Mouse (Mus musculus): ENCODE data around the gene C9. TPM values are rescaled to one million over a fixed set of nuclear protein-coding genes. Genes with fewer than 3 reads are reported as not detected.

C9 gene
- polyA plus RNA-seq, 1 experiment from 2014 or later, result not detected

- Histone ChIP-seq H3K27ac (replicated peaks) (no peak overlapping the region), H3K4me3 (replicated peaks) (no peak overlapping the region), H3K9me3 (replicated peaks) (no peaks in the 10 kb centered on the region), H3K4me1 (peaks cover 6% of the 10 kb centered on the region), H3K36me3 (no peaks in the 10 kb centered on the region), H3K9ac (no peak overlapping the region), H3K4me2 (replicated peaks) (no peak overlapping the region), H3K27me3 (no peaks in the 10 kb centered on the region)
- WGBS, result 84% methylated on average over 3 of the region's 3 CpGs
- no peak for ATAC-seq (ENCODE audit: insufficient number of reproducible peaks, low FRiP score, low TSS enrichment, low read depth)
Observed at GRCm38 (mm10) chr15:6469384-6469783, 24.3 kb downstream of the C9 start.

- H3K36me3 ChIP-seq, result no peaks in the 10 kb centered on the region
- WGBS, result 72% methylated on average over 3 of the region's 3 CpGs
- no peak for ATAC-seq (ENCODE audit: insufficient number of reproducible peaks, low FRiP score, low TSS enrichment, low read depth)
- no peak overlapping the region for H3K4me3 ChIP-seq (replicated peaks)
- no peak overlapping the region for H3K27ac ChIP-seq (replicated peaks)
- no peaks in the 10 kb centered on the region for H3K27me3 ChIP-seq
- no peak overlapping the region for H3K9ac ChIP-seq
- no peaks in the 10 kb centered on the region for H3K4me1 ChIP-seq
- no peak overlapping the region for H3K4me2 ChIP-seq (replicated peaks)
- 0 out of 2 replicates have a peak, but pooled peaks cover 4% of the 10 kb centered on the region for H3K9me3 ChIP-seq (replicated peaks)
Observed at GRCm38 (mm10) chr15:6483561-6483960, 38.4 kb downstream of the C9 start.

GRCm38 (mm10) chr15:6492386-6492785 is 47.3 kb downstream of the C9 start:
- no peaks in the 10 kb centered on the region for H3K36me3 ChIP-seq
- no peak overlapping the region for H3K4me2 ChIP-seq (replicated peaks)
- no peak overlapping the region for H3K4me3 ChIP-seq (replicated peaks)
- 84% methylated on average over 2 of the region's 2 CpGs for WGBS
- H3K9me3 ChIP-seq (replicated peaks), result no peaks in the 10 kb centered on the region
- H3K4me1 ChIP-seq, result no peaks in the 10 kb centered on the region
- no peak overlapping the region for H3K27ac ChIP-seq (replicated peaks)
- no peak overlapping the region for H3K9ac ChIP-seq
- no peaks in the 10 kb centered on the region for H3K27me3 ChIP-seq
- ATAC-seq (ENCODE audit: insufficient number of reproducible peaks, low FRiP score, low TSS enrichment, low read depth), result no peak

- Histone ChIP-seq H3K27me3 (no peaks in the 10 kb centered on the region), H3K9me3 (replicated peaks) (no peaks in the 10 kb centered on the region), H3K27ac (replicated peaks) (no peak overlapping the region), H3K4me2 (replicated peaks) (no peak overlapping the region), H3K36me3 (no peaks in the 10 kb centered on the region), H3K9ac (no peak overlapping the region), H3K4me3 (replicated peaks) (no peak overlapping the region), H3K4me1 (0 out of 2 replicates have a peak, but pooled peaks cover 6% of the 10 kb centered on the region)
- no peak for ATAC-seq (ENCODE audit: insufficient number of reproducible peaks, low FRiP score, low TSS enrichment, low read depth)
- 38% methylated on average over 10 of the region's 10 CpGs for WGBS
Observed at GRCm38 (mm10) chr15:6498396-6499070, 53.4 kb downstream of the C9 start.

- no peaks in the 10 kb centered on the region for H3K36me3 ChIP-seq
- no peak overlapping the region for H3K4me3 ChIP-seq (replicated peaks)
- 35% methylated on average over 1 of the region's 1 CpGs for WGBS
- 0 out of 2 replicates have a peak, but pooled peaks cover 6% of the 10 kb centered on the region for H3K4me1 ChIP-seq
- no peaks in the 10 kb centered on the region for H3K9me3 ChIP-seq (replicated peaks)
- H3K9ac ChIP-seq, result no peak overlapping the region
- no peak overlapping the region for H3K27ac ChIP-seq (replicated peaks)
- H3K27me3 ChIP-seq, result no peaks in the 10 kb centered on the region
- H3K4me2 ChIP-seq (replicated peaks), result no peak overlapping the region
- ATAC-seq (ENCODE audit: insufficient number of reproducible peaks, low FRiP score, low TSS enrichment, low read depth), result no peak
Observed at GRCm38 (mm10) chr15:6500787-6501186, 55.7 kb downstream of the C9 start.

GRCm38 (mm10) chr15:6517525-6517924 is 72.4 kb downstream of the C9 start:
- H3K4me1 ChIP-seq, result no peaks in the 10 kb centered on the region
- H3K4me2 ChIP-seq (replicated peaks), result no peak overlapping the region
- no peaks in the 10 kb centered on the region for H3K9me3 ChIP-seq (replicated peaks)
- no peak overlapping the region for H3K27ac ChIP-seq (replicated peaks)
- no peak overlapping the region for H3K9ac ChIP-seq
- no peak for ATAC-seq (ENCODE audit: insufficient number of reproducible peaks, low FRiP score, low TSS enrichment, low read depth)
- no peaks in the 10 kb centered on the region for H3K36me3 ChIP-seq
- H3K27me3 ChIP-seq, result no peaks in the 10 kb centered on the region
- WGBS, result 93% methylated on average over 1 of the region's 1 CpGs
- H3K4me3 ChIP-seq (replicated peaks), result no peak overlapping the region

GRCm38 (mm10) chr15:6519417-6520255 is 74.5 kb downstream of the C9 start:
- no peak overlapping the region for H3K9ac ChIP-seq
- no peak overlapping the region for H3K27ac ChIP-seq (replicated peaks)
- no peak for ATAC-seq (ENCODE audit: insufficient number of reproducible peaks, low FRiP score, low TSS enrichment, low read depth)
- no peak overlapping the region for H3K4me3 ChIP-seq (replicated peaks)
- no peaks in the 10 kb centered on the region for H3K4me1 ChIP-seq
- no peaks in the 10 kb centered on the region for H3K36me3 ChIP-seq
- WGBS, result 78% methylated on average over 19 of the region's 19 CpGs
- H3K4me2 ChIP-seq (replicated peaks), result no peak overlapping the region
- H3K9me3 ChIP-seq (replicated peaks), result no peaks in the 10 kb centered on the region
- H3K27me3 ChIP-seq, result no peaks in the 10 kb centered on the region

GRCm38 (mm10) chr15:6520505-6521155 is 75.5 kb downstream of the C9 start:
- H3K4me1 ChIP-seq, result no peaks in the 10 kb centered on the region
- ATAC-seq (ENCODE audit: insufficient number of reproducible peaks, low FRiP score, low TSS enrichment, low read depth), result no peak
- H3K27ac ChIP-seq (replicated peaks), result no peak overlapping the region
- no peak overlapping the region for H3K9ac ChIP-seq
- H3K4me3 ChIP-seq (replicated peaks), result no peak overlapping the region
- H3K27me3 ChIP-seq, result no peaks in the 10 kb centered on the region
- WGBS, result 77% methylated on average over 10 of the region's 10 CpGs
- H3K4me2 ChIP-seq (replicated peaks), result no peak overlapping the region
- H3K9me3 ChIP-seq (replicated peaks), result no peaks in the 10 kb centered on the region
- H3K36me3 ChIP-seq, result no peaks in the 10 kb centered on the region

- ATAC-seq (ENCODE audit: insufficient number of reproducible peaks, low FRiP score, low TSS enrichment, low read depth), result no peak
- Histone ChIP-seq H3K36me3 (no peaks in the 10 kb centered on the region), H3K4me3 (replicated peaks) (no peak within 1 kb of the TSS), H3K4me2 (replicated peaks) (no peak within 1 kb of the TSS), H3K27ac (replicated peaks) (no peak within 1 kb of the TSS), H3K9ac (no peak within 1 kb of the TSS), H3K4me1 (no peaks in the 10 kb centered on the region), H3K9me3 (replicated peaks) (no peaks in the 10 kb centered on the region), H3K27me3 (no peaks in the 10 kb centered on the region)
- 85% methylated on average over 8 of the region's 8 CpGs for WGBS
Observed at GRCm38 (mm10) chr15:6522653-6523167, 77.6 kb downstream of the C9 start, which contains the start of gene Fyb. Gene Fyb (plus strand): TSS chr15:6522853.

GRCm38 (mm10) chr15:6524801-6525200 is 79.7 kb downstream of the C9 start:
- no peak overlapping the region for H3K4me3 ChIP-seq (replicated peaks)
- H3K36me3 ChIP-seq, result no peaks in the 10 kb centered on the region
- H3K9me3 ChIP-seq (replicated peaks), result no peaks in the 10 kb centered on the region
- H3K27me3 ChIP-seq, result no peaks in the 10 kb centered on the region
- ATAC-seq (ENCODE audit: insufficient number of reproducible peaks, low FRiP score, low TSS enrichment, low read depth), result no peak
- no peaks in the 10 kb centered on the region for H3K4me1 ChIP-seq
- 90% methylated on average over 2 of the region's 2 CpGs for WGBS
- H3K4me2 ChIP-seq (replicated peaks), result no peak overlapping the region
- H3K27ac ChIP-seq (replicated peaks), result no peak overlapping the region
- no peak overlapping the region for H3K9ac ChIP-seq

GRCm38 (mm10) chr15:6525386-6525785 is 80.3 kb downstream of the C9 start:
- WGBS, result 83% methylated on average over 3 of the region's 3 CpGs
- H3K9ac ChIP-seq, result no peak overlapping the region
- H3K4me3 ChIP-seq (replicated peaks), result no peak overlapping the region
- H3K9me3 ChIP-seq (replicated peaks), result no peaks in the 10 kb centered on the region
- no peak for ATAC-seq (ENCODE audit: insufficient number of reproducible peaks, low FRiP score, low TSS enrichment, low read depth)
- no peaks in the 10 kb centered on the region for H3K36me3 ChIP-seq
- H3K27me3 ChIP-seq, result no peaks in the 10 kb centered on the region
- H3K4me2 ChIP-seq (replicated peaks), result no peak overlapping the region
- no peak overlapping the region for H3K27ac ChIP-seq (replicated peaks)
- H3K4me1 ChIP-seq, result no peaks in the 10 kb centered on the region

Measured in embryonic facial prominence, embryonic 15.5 days (tissue).